Mouse (Mus musculus): ENCODE results near the gene Ccl17. TPM values are rescaled to one million over a fixed set of nuclear protein-coding genes. Genes with fewer than 3 reads are reported as not detected.
A peak's percentile ranks its signal among the peaks of the same experiment; 100 is the strongest.
"Not testable (repeated sequence)": the region's sequence is repeated elsewhere in the genome, so short reads cannot be mapped to it uniquely, and the experiment has no call there.

The Ccl17 gene
- total and polyA plus RNA-seq, 2 experiments from 2014 or later, result 4.4 to 8.5 TPM

DNA sequence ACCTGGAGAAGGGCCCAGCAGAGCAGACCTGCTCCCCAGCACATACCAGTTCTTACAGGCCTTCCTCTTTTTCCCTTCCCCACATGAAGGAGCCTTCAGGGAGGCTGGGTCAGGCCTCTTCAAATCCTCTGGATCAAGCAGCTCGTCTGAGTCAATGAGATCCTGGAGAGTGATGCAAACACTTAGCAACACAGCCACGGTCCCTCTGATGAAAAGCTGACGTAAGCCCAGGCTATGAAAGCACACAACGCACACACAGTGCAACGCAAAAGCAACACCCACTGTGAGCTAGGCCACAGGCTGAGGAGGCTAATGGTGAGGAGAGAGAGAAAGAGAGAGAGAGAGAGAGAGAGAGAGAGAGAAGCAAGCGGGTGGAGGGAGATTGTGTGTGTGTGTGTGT is 14.9 kb downstream of the Ccl17 start:
- WGBS, result 85% methylated on average over 6 of the region's 6 CpGs
- H3K27ac ChIP-seq (ENCODE audit: low read depth, low read length), result no peak overlapping the region
- H3K4me3 ChIP-seq (ENCODE audit: low read depth, low read length), result no peak overlapping the region
- H3K9me3 ChIP-seq (ENCODE audit: low read length), result no peaks in the 10 kb centered on the region
- no peak overlapping the region for H3K9ac ChIP-seq (replicated peaks; ENCODE audit: low read length, poor library complexity, severe bottlenecking)
- no peak overlapping the region for H3K4me2 ChIP-seq (ENCODE audit: low read depth, low read length, poor library complexity, severe bottlenecking)
- DNase-seq (ENCODE audit: low spot score), result no peak
- no peak for TF ChIP-seq CTCF (IDR thresholded peaks at IDR 0.05)
- no peaks in the 10 kb centered on the region for H3K4me1 ChIP-seq (ENCODE audit: insufficient read depth, low read length)
- ATAC-seq (ENCODE audit: low FRiP score), result no peak
- peaks cover 45% of the 10 kb centered on the region for H3K36me3 ChIP-seq (ENCODE audit: insufficient read depth, low read length)
- no peaks in the 10 kb centered on the region for H3K27me3 ChIP-seq (ENCODE audit: insufficient read depth, low read length)

DNA sequence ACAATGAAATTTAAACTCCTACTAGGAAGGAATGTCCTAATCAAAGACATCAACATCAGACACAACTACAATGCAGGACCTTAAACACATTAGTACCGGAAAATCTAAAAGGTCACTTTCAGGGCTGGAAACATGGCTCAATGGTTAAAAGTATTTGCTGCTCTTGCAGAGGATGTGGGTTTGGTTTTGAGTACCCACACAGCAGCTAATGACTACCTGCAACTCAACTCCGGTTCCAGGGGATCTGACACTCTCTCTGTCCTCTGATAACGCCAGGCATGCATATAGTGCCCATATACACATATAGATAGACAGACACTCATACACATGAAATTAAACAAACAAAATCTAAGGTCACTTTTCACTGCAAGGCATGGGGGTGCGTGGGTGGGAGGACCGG is 16.0 kb downstream of the Ccl17 start:
- Histone ChIP-seq H3K4me1 (ENCODE audit: insufficient read depth, low read length) (no peaks in the 10 kb centered on the region), H3K9me3 (ENCODE audit: low read length) (no peaks in the 10 kb centered on the region), H3K4me2 (ENCODE audit: low read depth, low read length, poor library complexity, severe bottlenecking) (no peak overlapping the region), H3K27me3 (ENCODE audit: insufficient read depth, low read length) (no peaks in the 10 kb centered on the region), H3K9ac (replicated peaks; ENCODE audit: low read length, poor library complexity, severe bottlenecking) (no peak overlapping the region), H3K36me3 (ENCODE audit: insufficient read depth, low read length) (peaks cover 45% of the 10 kb centered on the region), H3K27ac (ENCODE audit: low read depth, low read length) (no peak overlapping the region), H3K4me3 (ENCODE audit: low read depth, low read length) (no peak overlapping the region)
- WGBS, result 97% methylated on average over 5 of the region's 5 CpGs
- TF ChIP-seq CTCF (IDR thresholded peaks at IDR 0.05), result no peak
- no peak for ATAC-seq (ENCODE audit: low FRiP score)
- no peak for DNase-seq (ENCODE audit: low spot score)

DNA sequence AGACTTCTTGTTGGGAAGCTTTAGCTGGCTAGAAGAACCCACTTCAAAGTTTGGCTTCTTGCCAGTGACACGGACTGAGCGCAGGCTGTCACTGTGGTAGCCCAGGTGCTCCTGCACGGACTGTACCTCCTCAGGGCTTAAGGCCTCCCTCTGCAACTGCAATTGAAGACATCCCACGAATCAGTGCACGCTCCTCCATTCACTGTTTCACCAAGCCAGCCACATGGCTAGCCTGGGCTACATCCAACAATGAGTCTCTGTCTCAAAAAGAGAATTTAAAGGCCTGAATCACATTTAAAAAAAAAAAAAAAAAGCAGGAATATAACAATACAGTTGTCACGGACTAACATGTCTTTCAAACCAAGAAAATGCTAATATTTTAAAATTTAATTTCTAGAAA is 18.0 kb downstream of the Ccl17 start:
- H3K9ac ChIP-seq (replicated peaks; ENCODE audit: low read length, poor library complexity, severe bottlenecking), result no peak overlapping the region
- TF ChIP-seq CTCF (IDR thresholded peaks at IDR 0.05), result no peak
- H3K4me1 ChIP-seq (ENCODE audit: insufficient read depth, low read length), result no peaks in the 10 kb centered on the region
- H3K9me3 ChIP-seq (ENCODE audit: low read length), result no peaks in the 10 kb centered on the region
- ATAC-seq (ENCODE audit: low FRiP score) (no peak), DNase-seq (ENCODE audit: low spot score) (no peak)
- H3K4me2 ChIP-seq (ENCODE audit: low read depth, low read length, poor library complexity, severe bottlenecking), result no peak overlapping the region
- 93% methylated on average over 6 of the region's 6 CpGs for WGBS
- H3K4me3 ChIP-seq (ENCODE audit: low read depth, low read length), result no peak overlapping the region
- H3K27ac ChIP-seq (ENCODE audit: low read depth, low read length), result no peak overlapping the region
- H3K27me3 ChIP-seq (ENCODE audit: insufficient read depth, low read length), result no peaks in the 10 kb centered on the region
- H3K36me3 ChIP-seq (ENCODE audit: insufficient read depth, low read length), result peaks cover 38% of the 10 kb centered on the region

DNA sequence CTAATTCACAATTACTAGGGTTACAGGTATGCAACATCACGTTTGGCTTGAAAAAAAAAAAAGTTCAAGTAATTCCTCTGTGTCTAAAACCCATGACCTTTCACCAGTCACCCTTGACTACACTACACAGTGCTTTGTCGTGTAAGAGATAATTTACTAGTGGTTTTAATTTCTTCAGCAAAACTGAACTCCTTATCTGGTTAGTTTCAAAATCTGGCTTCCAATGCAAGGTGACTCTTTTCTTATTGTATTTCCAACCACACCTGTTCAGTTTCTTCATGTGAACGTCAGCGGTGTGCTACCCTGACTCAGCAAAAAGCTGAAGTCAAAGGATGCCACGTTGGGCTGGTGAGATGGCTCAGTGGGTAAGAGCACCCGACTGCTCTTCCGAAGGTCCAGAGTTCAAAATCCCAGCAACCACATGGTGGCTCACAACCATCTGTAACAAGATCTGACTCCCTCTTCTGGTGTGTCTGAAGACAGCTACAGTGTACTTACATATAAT is 23.7 kb downstream of the Ccl17 start:
- not testable (repeated sequence) for H3K27ac ChIP-seq (ENCODE audit: low read depth, low read length); DNase-seq (ENCODE audit: low spot score); H3K27me3 ChIP-seq (ENCODE audit: insufficient read depth, low read length); ATAC-seq (ENCODE audit: low FRiP score); H3K9ac ChIP-seq (replicated peaks; ENCODE audit: low read length, poor library complexity, severe bottlenecking); H3K36me3 ChIP-seq (ENCODE audit: insufficient read depth, low read length); H3K4me3 ChIP-seq (ENCODE audit: low read depth, low read length); H3K9me3 ChIP-seq (ENCODE audit: low read length); H3K4me2 ChIP-seq (ENCODE audit: low read depth, low read length, poor library complexity, severe bottlenecking); H3K4me1 ChIP-seq (ENCODE audit: insufficient read depth, low read length)
- 81% methylated on average over 7 of the region's 7 CpGs for WGBS

DNA sequence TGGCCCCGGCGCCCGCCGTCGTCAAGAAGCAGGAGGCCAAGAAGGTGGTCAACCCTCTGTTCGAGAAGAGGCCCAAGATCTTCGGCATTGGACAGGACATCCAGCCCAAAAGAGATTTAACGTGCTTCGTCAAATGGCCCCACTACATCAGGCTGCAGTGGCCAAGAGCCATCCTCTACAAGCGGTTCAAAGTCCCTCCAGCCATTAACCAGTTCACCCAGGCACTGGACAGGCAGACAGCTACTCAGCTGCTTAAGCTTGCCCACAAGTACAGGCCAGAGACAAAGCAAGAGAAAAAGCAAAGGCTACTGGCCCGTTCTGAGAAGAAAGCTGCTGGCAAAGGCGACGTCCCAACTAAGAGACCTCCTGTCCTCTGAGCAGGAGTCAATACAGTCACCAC is 25.5 kb downstream of the Ccl17 start:
- H3K4me2 ChIP-seq (ENCODE audit: low read depth, low read length, poor library complexity, severe bottlenecking); DNase-seq (ENCODE audit: low spot score); H3K9me3 ChIP-seq (ENCODE audit: low read length); H3K4me1 ChIP-seq (ENCODE audit: insufficient read depth, low read length); H3K27me3 ChIP-seq (ENCODE audit: insufficient read depth, low read length); H3K9ac ChIP-seq (replicated peaks; ENCODE audit: low read length, poor library complexity, severe bottlenecking); H3K4me3 ChIP-seq (ENCODE audit: low read depth, low read length); H3K36me3 ChIP-seq (ENCODE audit: insufficient read depth, low read length); H3K27ac ChIP-seq (ENCODE audit: low read depth, low read length); ATAC-seq (ENCODE audit: low FRiP score): not testable (repeated sequence)
- 91% methylated on average over 13 of the region's 13 CpGs for WGBS

DNA sequence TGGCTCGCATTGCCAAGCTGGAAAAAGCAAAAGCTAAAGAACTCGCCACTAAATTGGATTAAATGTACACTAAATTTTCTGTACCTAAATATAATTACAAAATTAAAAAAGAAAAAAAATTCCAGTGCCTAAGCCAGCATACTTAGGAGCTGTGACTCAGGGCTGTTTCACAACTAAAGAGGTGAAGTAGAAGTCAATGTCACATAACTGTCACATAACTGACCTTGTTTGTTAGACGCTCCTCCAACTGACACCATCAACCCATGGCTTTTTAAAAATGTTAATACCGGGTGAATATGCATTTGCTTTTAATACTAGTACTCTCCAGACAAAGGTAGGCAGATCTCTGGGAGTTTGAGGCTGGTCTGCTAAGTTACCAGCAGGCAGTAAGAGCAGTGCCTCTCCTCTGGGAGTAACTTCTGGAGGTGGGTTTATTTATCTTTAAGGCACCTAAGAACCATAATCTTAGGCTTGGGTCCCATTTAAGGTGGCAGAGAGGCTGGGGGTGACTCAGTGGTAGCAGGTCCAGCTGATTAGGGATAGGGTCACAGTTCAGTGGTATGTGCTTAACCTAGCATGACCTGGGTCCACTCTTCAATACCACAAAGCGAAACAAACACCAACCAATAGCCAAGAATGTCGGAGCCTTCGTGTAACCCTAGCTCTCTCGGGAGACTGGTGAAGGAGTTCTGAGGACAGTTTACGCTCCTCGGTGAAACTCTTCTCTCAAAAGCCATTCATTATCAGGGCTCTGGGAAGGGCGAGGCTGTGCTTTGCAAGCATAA is 26.4 kb downstream of the Ccl17 start:
- H3K4me3 ChIP-seq (ENCODE audit: low read depth, low read length), result peak overlapping the region; percentile 81; the same call in 1 of the 2 replicates
- 74% methylated on average over 11 of the region's 11 CpGs for WGBS
- TF ChIP-seq CTCF (IDR thresholded peaks at IDR 0.05), result no peak
- no peak for ATAC-seq (ENCODE audit: low FRiP score)
- H3K9ac ChIP-seq (replicated peaks; ENCODE audit: low read length, poor library complexity, severe bottlenecking), result no peak overlapping the region
- peaks cover 6% of the 10 kb centered on the region; the same call in 1 of the 2 replicates for H3K4me1 ChIP-seq (ENCODE audit: insufficient read depth, low read length)
- no peaks in the 10 kb centered on the region for H3K9me3 ChIP-seq (ENCODE audit: low read length)
- no peak for DNase-seq (ENCODE audit: low spot score)
- no peaks in the 10 kb centered on the region for H3K27me3 ChIP-seq (ENCODE audit: insufficient read depth, low read length)
- H3K36me3 ChIP-seq (ENCODE audit: insufficient read depth, low read length), result peaks cover 2% of the 10 kb centered on the region
- no peak overlapping the region for H3K27ac ChIP-seq (ENCODE audit: low read depth, low read length)
- peak overlapping the region; percentile 81 for H3K4me2 ChIP-seq (ENCODE audit: low read depth, low read length, poor library complexity, severe bottlenecking)

Measured in midbrain, postnatal 0 days (tissue).